Mouse (Mus musculus): ENCODE results near the gene Aplp2.

DNA sequence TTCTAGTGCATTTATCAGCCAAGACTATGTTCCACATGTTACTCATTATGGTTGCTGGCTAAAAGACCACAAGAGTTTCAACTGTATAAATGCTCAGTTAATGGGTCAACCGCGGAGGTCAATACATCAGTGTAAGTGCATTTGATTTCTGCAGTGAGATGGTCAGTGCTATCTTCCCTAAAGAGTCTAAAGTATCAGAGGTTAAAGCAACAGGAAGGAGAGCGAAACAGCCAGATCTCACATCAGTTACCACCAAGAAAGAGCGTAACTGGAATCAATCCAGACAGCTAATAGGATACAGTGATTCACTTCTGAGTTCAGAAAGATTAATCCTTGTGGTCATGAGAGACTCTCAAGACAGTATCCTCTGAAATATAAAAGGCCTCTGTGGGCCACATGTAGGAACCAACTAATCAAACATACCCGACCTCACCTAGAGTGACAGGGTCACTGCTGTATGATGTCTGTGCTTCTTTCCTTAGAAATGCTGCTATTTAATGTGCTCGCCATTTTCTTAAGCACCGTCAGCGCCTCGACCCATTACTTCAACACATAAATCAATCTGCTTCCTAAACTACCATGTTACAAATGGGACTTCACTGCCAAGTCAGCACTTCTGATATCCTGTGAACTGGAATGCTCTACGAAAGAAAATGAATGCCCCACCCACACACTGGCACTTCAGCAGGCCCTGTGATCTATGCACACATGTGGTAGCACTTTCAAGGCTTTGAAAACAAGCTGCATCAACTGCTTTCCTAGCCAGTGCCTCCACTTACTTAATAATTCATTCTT, 30.1 kb downstream of the Aplp2 start:
- TF ChIP-seq CTCF (IDR thresholded peaks at IDR 0.05; ENCODE audit: low read depth, low read length) (no peak), POLR2AphosphoS5 (IDR thresholded peaks at IDR 0.05; ENCODE audit: insufficient replicate concordance, low read depth, low read length) (no peak)
